Mouse (Mus musculus) hematopoietic stem cell, adult 5-6 weeks (primary cell): ENCODE measurements at regions not wholly inside any gene's neighbourhood (a gene's known extent, or its start where the extent isn't known, plus 50 kb on each side); places are given as distances from the start of the nearest gene placed in this dataset.

Experiments
- ATAC-seq, 2 experiments: fragments of 125-278 bp in 1 of 2; replicated peaks in 1 of 2; 2 replicates each; pipeline ENCODE4 v1.8.0; 2016 to 2017; ENCODE audit warnings: inconsistent platforms in 2 of 2, mild to moderate bottlenecking in 2 of 2, moderate number of reproducible peaks in 2 of 2, low read depth in 1 of 2, moderate TSS enrichment in 1 of 2; ENCODE audit not compliant: low FRiP score in 2 of 2, poor library complexity in 2 of 2, severe bottlenecking in 2 of 2, insufficient read depth in 1 of 2, low TSS enrichment in 1 of 2

DNA sequence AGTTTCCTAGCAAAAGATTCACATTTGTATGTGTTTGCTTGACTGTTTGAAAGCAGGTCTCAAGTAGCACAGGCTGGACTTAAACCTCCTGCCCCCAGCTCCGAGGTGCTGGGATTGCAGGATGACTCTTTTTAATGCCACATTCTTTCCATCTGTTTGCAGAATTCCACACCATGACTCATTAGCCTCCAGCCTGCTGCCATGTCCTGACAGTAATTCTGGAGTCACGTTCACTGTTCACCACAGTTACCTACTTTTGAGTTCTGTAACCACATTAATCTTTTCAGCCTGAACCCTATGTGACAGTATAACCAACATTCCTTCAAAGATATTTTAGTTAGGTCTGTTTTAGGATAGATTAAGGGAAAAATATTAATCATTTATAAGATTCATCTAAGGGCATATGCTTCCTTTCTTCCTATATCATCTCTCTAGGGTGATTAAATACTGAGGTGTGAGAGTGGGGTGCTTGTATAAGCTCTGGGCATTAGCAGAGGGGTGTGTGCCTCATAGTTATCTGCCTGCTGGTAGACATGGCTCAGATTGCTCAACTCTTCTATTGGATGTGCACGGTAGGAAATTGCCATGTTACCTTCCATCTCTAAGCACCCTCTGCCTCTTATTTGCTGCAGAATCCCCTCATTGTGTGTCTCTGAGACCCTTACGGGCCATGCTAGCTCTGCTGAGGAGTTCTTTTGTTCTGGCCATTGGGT is 105.3 kb upstream of the Kitl start:
- ATAC-seq = no peak

DNA sequence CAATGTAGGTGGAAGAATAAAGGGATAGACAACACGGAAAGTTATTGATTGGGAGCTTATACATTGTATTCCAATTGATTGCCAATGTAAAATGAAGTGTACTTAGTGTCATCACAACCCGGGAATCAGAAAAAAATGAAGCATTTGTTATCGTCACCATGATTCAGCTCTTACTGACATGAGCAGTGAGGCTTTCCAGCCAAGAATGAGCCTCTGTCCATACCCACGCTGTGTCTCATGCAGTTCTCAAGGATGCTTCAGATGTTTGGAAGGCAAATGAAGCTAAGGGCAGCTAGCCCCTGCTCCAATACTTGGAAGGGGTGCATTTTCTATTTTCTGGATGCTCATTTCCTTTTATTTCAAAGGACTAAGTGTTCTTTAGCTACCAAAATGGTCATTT is 107.4 kb upstream of the Kitl start:
- ATAC-seq = no peak

DNA sequence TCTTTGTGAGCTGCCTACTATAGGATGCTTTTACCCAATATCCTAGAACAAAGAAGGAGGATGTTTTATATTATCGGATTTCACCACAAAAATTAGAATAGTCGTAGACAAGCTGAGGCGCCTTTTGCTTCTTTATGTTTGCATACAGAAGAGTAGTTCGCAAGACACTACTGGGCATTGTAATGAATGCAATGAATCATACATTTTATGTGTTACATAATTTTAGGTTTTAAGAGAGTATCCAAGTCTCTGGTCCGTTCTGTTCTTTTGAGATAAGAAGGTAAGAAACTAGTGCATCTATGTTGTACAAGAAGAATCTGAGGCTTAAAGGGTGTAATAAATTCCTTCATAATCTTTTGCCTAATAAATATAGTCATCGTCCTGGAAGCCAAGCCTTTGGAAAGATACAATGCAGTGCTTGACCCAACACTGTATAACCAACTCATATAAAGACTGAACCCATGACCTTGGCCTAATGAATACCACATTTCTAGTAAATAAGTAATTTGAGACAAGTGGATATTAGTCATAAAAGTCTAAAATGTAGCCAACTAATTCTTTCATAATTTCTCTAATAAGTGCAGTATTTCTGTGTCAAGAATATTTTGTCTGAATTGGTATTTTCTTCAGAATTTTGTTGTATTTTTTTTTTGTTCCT is 108.5 kb upstream of the Kitl start:
- ATAC-seq = no peak

- ATAC-seq = no peak
Measured at GRCm38 (mm10) chr10:99902280-99903231, 112.9 kb upstream of the Kitl start.

DNA sequence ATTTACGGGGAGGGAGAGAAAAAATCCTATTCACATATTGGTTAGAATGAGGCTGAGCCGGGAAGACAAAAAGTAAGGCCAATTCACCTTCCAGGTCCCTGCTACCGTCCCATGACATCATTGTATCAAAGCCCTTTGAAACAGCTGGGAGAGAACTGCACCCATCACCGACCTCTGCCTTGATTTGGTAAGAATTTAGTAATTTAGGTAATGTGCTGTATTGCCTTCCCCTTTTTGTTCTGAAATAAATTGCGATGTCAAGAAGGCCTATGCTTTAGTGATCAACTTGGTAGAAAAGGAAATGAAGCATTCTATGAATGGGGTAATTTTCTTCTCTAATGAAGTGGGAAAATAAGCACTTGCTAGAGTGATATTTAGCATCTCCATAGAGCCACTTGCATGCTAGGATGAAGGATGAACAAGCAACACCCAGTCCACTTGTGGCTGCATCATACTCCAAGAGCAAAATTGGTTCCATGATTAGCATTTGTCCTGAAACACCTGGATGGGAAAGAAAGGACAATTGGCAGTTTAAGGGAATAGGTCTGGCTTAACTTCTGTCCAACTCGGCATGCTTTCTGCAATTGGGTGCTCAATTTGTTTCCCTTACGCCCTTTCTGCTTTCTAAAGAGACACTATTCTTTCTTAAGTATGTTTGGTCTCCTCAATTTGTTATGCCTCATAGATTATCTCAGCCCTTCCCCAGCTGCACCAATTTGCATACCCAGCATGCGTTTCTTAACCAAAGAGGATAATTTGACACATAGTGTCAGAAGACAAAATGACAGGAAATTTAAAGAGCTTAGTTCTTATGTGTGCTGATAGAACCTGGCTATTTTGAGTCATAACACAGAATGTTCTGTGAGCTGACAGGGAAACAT is 114.2 kb upstream of the Kitl start:
- no peak for ATAC-seq

DNA sequence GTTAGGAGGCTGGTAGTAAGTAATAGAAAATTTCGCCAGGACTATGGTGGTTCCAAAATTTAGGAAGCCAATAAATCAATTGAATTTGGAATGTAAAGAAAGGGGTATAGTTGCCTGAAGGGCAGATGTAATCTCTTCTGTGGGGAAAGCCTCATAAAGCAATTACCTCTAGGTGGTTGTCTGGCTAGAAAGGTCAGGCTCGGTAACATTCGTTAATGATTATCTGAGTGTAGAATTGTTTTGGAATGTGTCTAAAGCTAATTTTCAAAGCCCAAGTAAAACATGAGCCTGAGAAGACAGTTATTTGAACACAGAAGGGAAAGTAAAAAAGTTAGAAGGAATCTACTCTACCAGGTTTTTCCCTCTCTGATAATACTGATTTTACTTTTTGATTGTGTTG is 121.4 kb upstream of the Kitl start:
- ATAC-seq = no peak

- ATAC-seq = no peak
Measured at GRCm38 (mm10) chr10:99891899-99892298, 123.5 kb upstream of the Kitl start.

GRCm38 (mm10) chr10:99881901-99882300 is 122.4 kb upstream of the Csl start:
- ATAC-seq = no peak

DNA sequence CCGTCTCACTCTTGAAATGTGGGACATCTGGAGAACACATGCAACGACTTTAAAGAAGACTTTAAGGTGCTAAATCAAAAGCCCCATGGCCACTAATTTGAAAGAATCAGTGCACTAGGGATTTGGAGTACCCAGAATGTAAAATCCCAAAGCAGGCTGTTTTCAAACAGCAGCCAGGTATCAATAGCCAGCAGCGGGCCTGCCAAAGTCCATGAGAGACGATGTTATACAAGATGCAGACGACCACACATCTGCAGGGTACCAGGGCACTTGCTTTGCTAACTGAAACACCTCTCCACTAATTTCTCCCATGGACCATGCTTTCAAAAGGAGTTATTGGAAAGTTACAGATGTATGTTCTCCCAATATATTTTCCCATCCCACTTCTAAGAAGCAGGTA is 119.9 kb upstream of the Csl start:
- no peak for ATAC-seq

DNA sequence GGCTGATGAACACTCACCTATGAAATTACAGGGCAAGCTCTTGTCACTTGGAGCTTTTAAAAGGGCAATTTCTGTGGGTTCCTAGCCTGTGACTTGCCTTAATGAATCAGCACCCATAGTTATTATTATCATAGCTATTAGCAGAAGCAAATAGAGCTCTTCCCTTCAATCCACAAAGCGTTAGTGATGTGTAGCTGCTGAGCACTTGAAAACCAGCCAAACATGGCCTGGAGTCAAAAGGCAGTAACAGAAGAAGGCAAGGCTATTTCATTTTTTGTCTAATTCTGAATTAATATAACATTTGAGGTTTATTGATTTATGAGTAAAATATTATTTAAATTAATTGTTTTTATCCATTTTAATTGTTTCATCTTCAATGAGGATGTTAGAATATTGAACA is 105.3 kb upstream of the Csl start:
- ATAC-seq = no peak

- no peak for ATAC-seq
Measured at GRCm38 (mm10) chr10:99860322-99861089, 101.0 kb upstream of the Csl start.

DNA sequence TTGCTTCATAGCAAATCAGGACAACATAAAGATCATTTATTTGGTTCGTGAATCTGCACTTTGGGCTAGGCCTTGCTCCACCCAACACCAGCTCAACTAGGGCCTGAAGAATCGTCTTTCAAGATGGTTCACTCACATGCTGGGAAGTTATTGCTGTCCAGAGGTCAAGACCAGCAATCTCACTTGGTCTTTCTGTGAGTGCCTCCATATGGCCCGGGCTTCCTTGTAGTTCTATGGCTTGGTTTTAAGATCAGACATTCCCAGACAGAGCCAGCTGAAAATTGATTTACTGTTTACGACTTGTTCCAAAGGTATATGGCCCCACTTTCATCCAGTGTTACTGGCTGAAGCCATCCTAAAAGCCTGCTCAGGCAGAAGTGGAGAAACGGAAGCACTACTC is 84.7 kb upstream of the Csl start:
- ATAC-seq = no peak

DNA sequence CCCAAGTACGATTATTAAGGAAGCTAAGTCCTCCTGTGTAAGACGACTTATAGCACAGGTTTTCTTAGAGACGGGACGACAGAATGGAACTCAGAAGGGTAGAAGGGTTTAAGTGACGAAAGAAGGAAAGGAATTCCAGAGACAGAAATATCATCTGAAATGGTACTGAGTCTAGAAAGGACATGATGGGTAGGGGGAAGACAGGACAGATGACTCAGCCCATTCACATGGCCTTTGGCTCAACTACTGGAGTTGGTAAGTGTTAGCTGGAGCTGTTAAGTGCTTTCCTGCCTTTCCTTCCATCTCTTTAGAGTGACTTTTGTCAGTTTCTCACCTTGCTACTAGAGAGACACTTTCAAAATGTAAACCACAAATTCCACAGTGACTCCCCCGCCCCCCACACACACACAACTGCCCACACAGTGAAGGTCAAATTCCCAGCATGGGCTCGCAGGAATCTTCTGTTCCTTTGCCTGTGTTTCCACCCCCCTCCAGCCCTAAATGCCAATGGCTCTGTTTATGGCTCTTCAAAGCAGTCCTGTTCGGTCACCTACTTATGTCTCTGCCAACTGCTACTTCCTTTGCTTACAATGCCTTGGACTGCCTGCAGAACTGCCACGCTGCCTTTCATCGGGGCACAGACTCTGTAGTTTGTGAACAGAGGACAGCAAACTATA is 81.8 kb upstream of the Csl start:
- no peak for ATAC-seq

DNA sequence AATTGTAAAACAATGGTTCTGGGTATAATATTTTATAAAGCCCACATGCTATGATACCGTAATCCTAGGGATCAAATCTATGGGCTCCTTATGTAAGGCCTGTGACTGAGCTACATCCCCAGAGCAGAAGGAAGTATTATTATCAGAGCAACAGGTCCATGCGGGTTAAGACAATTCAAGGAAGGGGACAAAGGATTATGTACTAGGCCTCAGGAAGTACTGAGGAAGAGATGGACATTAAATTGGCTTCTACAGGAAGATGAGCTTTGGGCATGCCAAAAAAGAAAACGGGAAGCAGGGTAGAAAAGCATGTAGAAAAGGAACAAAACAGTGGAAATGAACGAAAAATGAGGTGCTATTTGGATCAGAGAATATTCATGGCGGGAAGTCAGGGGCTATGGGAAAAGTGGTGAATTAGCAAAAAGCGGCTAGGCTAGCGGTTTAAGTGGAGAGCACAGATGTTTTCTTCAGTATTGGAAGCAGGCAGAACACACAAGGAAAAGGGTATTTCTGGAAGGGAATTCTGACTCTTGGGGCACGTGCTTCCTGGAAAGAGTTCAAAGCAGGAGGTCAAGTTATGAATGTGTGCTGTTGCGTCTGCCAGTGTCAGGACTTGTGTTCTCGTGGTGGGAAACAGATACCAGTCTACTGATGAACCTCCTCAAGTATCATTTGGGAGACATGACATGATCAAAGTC is 80.9 kb upstream of the Csl start:
- no peak for ATAC-seq

DNA sequence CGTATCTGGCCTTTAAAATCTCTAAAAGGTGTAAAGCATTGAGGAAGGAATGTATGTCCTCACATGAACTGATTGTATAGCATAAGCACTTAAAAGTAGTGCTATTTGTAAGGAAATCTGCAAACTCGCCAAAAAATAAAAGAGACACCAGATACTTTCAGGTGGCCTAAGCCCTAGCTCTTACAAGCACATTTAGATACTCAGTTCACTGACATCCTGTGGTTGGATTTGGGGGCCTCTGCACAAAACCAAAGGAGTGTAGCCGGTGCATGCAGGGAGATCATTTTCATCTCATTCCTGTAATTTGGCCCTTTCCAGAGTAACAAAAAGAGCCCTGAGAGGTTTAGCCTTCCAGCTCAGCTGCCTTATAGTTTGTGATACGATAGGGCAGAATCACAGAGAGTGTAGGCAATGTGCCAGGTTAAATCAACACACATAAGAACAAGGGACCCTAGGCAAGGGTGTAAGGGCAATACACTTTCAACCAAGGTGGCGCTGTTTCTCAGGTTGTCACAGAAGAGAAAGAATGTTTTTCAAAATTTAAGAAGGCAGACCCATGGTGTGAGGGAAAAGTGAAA is 77.5 kb upstream of the Csl start:
- ATAC-seq = no peak
